Mouse (Mus musculus) liver, postnatal 0 days (tissue): ENCODE data around the gene Rexo2. TPM values are rescaled to one million over a fixed set of nuclear protein-coding genes. Genes with fewer than 3 reads are reported as not detected.
A peak's percentile ranks its signal among the peaks of the same experiment; 100 is the strongest.
"Not testable (repeated sequence)": the region's sequence is repeated elsewhere in the genome, so short reads cannot be mapped to it uniquely, and the experiment has no call there.

Experiments used
- ATAC-seq: fragments of 200-750 bp; cut with Nextera tagmentation; 2 replicates; pipeline ENCODE4 v1.8.0; 2017; ENCODE audit warnings: mild to moderate bottlenecking, moderate library complexity
- DNase-seq: peaks from one replicate; pipeline ENCODE4 v3.0.0-alpha.2; 2016
- H3K27ac ChIP-seq: fragments of 300-500 bp; sonication (generic); 2 replicates; pipeline ENCODE4 v1.5.1; 2014; ENCODE audit warnings: antibody characterized with exemption, moderate library complexity, mild to moderate bottlenecking, low read depth
- H3K27me3 ChIP-seq: fragments of 300-500 bp; sonication (generic); 2 replicates; pipeline ENCODE4 v1.6.1; 2014; ENCODE audit warnings: low read length, control low read depth, mixed read lengths; ENCODE audit not compliant: insufficient read depth
- H3K36me3 ChIP-seq: fragments of 300-500 bp; sonication (generic); replicated peaks from 2 replicates; pipeline ENCODE4 v1.6.1; 2014; ENCODE audit warnings: mild to moderate bottlenecking, control low read depth, low read length, moderate library complexity, mixed read lengths; ENCODE audit not compliant: insufficient read depth
- H3K4me1 ChIP-seq: fragments of 300-500 bp; sonication (generic); 2 replicates; pipeline ENCODE4 v1.6.1; 2014; ENCODE audit warnings: antibody characterized with exemption, mild to moderate bottlenecking, control low read depth; ENCODE audit not compliant: insufficient read depth
- H3K4me2 ChIP-seq: fragments of 300-500 bp; sonication (generic); 2 replicates; pipeline ENCODE4 v1.6.1; 2014; ENCODE audit warnings: low read depth, mild to moderate bottlenecking, low read length, moderate library complexity, mixed read lengths
- H3K4me3 ChIP-seq: fragments of 300-500 bp; sonication (generic); 2 replicates; pipeline ENCODE4 v1.5.1; 2014; ENCODE audit warnings: low read depth, low read length
- H3K9ac ChIP-seq: fragments of 300-500 bp; sonication (generic); replicated peaks from 2 replicates; pipeline ENCODE4 v1.6.1; 2014; ENCODE audit warnings: mild to moderate bottlenecking, moderate library complexity
- H3K9me3 ChIP-seq: fragments of 300-500 bp; sonication (generic); 2 replicates; pipeline ENCODE4 v1.6.1; 2016; ENCODE audit warnings: mild to moderate bottlenecking, control low read depth, low read length, mixed read lengths
- CTCF ChIP-seq: sonication (generic); IDR thresholded peaks from 2 replicates; pipeline ENCODE4 v1.5.1; 2016; ENCODE audit warnings: antibody characterized with exemption, low read depth
- EP300 ChIP-seq: IDR thresholded peaks from 2 replicates; pipeline ENCODE4 v1.6.1; 2016; ENCODE audit warnings: antibody characterized with exemption, low read depth, mild to moderate bottlenecking
- WGBS: fragments of 180-500 bp; shearing (Covaris S2); extraction: QIAGEN DNeasy Blood & Tissue Kit; methylation state at CpG from one replicate; pipeline ENCODE4 v1.1.7; 2014; ENCODE audit not compliant: insufficient replicate concordance; 5-methylcytosine and 5-hydroxymethylcytosine counted together
- polyA plus RNA-seq: library from polyadenylated mRNA; unstranded; fragments of >200 nt; fragmentation: Nextera tagmentation; extraction: Ambion mirVana; gene quantifications from 2 replicates; pipeline ENCODE4 v1.2.1, GENCODE M21; 2015

Rexo2 gene
- polyA plus RNA-seq, result 61.5 and 65.9 TPM in 2 replicates

DNA sequence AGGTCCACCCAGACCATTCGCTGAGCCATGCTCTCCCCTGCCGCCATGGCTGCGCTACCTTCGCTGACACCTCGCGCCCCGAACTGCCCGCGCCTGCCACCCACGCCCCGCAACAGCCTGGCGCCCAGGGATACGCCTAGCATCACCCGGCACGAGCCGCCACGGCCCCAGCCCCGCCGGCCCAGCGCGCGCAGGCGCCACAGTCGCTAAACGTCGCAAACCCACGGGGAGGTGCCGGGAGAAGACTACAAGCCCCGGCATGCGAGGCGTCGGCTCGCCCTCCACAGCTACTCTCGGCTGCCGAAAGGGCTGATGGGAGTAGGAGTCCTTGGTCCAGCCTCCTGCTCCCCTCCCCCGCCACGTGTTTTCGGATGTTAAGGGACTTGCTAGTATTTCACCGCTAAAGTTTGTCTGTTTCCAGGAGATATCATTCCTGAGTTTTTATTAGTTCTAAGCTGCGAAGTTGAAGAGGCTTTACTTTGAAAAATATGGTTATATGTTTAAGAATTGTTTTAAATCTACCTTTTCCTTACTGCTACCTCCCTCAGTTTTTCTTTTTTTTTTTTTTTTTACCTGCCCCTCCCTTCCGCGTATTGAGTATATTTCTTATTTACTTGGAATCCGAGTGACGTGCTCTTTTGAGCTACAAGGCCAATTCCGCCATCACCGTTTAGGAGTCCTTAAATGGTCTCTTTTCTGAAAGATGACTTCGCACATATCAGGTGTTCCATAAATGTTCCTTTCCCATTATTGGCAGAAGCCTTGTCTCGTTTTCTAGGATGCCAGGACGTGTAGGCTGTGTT is at the start of gene Rexo2:
TSS of gene Rexo2 (minus strand) at position 213 of the 803 bp plus-strand sequence.
- H3K4me3 ChIP-seq, result peak within 1 kb of the TSS; percentile 82
- TF ChIP-seq CTCF, result no peak
- peak within 1 kb of the TSS; percentile 82 for H3K9ac ChIP-seq
- peak; percentile 95 for DNase-seq
- no peaks in the 10 kb centered on the region for H3K27me3 ChIP-seq
- H3K4me1 ChIP-seq, result peaks cover 7% of the 10 kb centered on the region; the same call in 1 of the 2 replicates
- H3K27ac ChIP-seq, result peak within 1 kb of the TSS; percentile 58
- H3K36me3 ChIP-seq, result peaks cover 5% of the 10 kb centered on the region; the same call in 1 of the 2 replicates
- 1% methylated on average over 49 of the region's 49 CpGs for WGBS
- peak within 1 kb of the TSS; percentile 95 for H3K4me2 ChIP-seq
- ATAC-seq, result peak; percentile 99
- no peaks in the 10 kb centered on the region for H3K9me3 ChIP-seq

- Histone ChIP-seq H3K4me1 (no peaks in the 10 kb centered on the region), H3K4me2 (no peak overlapping the region), H3K27ac (no peak overlapping the region), H3K9me3 (no peaks in the 10 kb centered on the region), H3K4me3 (no peak overlapping the region), H3K27me3 (no peaks in the 10 kb centered on the region), H3K9ac (no peak overlapping the region), H3K36me3 (no peaks in the 10 kb centered on the region)
- DNase-seq (no peak), ATAC-seq (no peak)
- TF ChIP-seq EP300 (no peak), CTCF (no peak)
- 78% methylated on average over 4 of the region's 4 CpGs for WGBS
Observed at GRCm38 (mm10) chr9:48526520-48526919, 46.1 kb upstream of the Rexo2 start.

DNA sequence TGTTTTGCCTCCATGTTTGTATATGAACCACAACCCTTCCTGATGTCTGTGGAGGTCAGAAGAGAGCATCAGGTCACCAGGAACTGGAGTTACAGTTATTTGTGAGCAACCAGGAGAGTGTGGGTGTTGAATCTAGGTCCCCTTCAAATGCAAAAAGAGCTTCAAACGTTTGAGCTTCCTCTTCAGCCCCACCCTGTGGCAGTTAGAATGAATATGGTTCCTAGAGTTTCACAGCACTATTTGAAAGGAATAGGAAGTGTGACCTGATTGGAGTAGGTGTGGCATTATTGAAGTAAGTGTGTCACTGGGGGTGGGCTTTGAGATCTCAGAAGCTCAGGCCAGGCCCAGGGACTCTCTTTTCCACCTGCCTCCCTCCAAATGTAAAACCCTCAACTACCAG is 45.1 kb upstream of the Rexo2 start:
- Histone ChIP-seq H3K4me2 (no peak overlapping the region), H3K4me1 (no peaks in the 10 kb centered on the region), H3K4me3 (no peak overlapping the region), H3K27me3 (no peaks in the 10 kb centered on the region), H3K9ac (no peak overlapping the region), H3K36me3 (no peaks in the 10 kb centered on the region), H3K9me3 (no peaks in the 10 kb centered on the region), H3K27ac (no peak overlapping the region)
- TF ChIP-seq CTCF, result peak; percentile 13; the same call in 1 of the 2 replicates
- no peak for TF ChIP-seq EP300
- DNase-seq (no peak), ATAC-seq (no peak)
- WGBS, result 2% methylated on average over 1 of the region's 1 CpGs

GRCm38 (mm10) chr9:48520405-48520804 is 40.0 kb upstream of the Rexo2 start:
- no CpG with 5 or more reads among the region's 7 CpGs for WGBS

DNA sequence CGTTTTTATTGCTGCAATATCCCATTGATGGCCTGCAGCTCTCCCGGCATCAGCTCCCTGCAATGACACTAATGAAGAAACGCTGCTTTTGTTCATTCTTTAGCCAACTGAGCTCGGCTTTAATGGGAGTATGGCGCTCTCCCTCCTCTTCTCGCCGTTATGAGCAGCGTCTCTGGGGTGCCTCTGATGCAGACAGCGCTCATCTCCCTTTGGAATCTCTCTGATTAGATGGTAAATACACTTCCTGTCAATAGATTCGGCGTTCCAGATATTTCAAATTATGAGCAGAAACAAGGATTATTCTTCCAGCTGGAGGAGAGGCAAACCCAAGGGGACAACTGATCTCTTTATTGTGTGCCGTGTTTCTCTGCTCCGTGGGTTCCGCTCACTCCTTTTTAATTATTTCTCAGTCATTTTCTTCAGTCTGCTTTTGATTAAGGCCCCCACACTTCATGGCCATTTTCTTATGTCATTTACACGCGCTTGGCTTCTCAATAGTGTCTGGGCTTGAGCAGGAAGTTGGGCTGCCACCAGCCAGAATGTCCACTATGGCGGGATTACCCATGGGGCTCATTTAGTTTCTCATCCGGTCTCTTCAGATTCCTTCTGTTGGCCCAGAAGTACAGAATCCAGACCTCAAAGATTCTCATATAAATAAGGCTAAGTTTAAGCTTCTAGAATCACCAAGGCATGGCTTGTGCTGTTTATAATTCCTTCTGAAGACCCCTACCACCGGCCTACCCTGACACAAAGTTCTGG is 37.1 kb upstream of the Rexo2 start:
- ATAC-seq (no peak), DNase-seq (no peak)
- 78% methylated on average over 19 of the region's 19 CpGs for WGBS
- H3K9ac ChIP-seq, result no peak overlapping the region
- no peaks in the 10 kb centered on the region for H3K27me3 ChIP-seq
- no peaks in the 10 kb centered on the region for H3K36me3 ChIP-seq
- H3K4me3 ChIP-seq, result no peak overlapping the region
- no peak overlapping the region for H3K4me2 ChIP-seq
- no peak overlapping the region for H3K27ac ChIP-seq
- TF ChIP-seq CTCF (no peak), EP300 (no peak)
- no peaks in the 10 kb centered on the region for H3K9me3 ChIP-seq
- no peaks in the 10 kb centered on the region for H3K4me1 ChIP-seq

More at GRCm38 (mm10) chr9:48520405-48520804, 40.0 kb upstream of the Rexo2 start:
- H3K36me3 ChIP-seq, H3K27ac ChIP-seq, H3K4me2 ChIP-seq, ATAC-seq, DNase-seq, H3K27me3 ChIP-seq, H3K4me1 ChIP-seq, H3K9me3 ChIP-seq, H3K4me3 ChIP-seq, H3K9ac ChIP-seq: not testable (repeated sequence)

DNA sequence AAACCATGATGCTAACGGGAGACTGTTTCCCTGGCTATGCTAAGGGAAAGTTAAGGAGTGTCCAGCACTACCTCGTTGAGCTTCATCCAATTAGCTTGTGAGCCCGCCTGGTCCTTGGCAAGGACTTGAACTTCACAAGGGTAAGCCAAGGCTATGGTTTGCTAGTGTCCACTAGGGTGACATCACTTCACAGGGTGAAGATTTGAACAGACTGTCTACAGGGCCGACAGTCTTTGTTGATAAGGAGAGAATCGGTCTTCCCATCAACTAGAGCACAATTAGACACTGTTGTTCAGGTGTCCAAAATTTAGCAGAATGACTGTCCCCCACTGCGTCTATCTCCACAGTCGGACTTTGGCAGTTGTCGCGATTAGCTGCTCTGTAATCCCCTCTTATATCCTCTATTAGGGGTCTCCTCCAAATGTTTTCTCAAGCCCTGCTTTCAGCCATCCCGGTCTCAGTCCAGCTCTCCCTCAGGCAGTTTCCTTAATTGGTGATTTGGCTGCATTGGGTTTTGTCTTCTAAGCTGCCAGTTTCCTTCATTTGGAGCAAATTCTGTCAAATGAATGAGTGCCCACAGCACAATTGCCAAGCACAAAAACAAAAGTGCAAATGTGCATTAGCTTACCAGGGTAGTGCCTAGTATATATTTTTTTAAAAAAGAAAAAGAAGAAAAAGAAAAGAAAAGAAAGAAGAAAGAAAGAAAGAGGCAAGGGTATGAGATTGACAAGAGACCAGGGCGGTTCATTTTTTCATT is 36.4 kb upstream of the Rexo2 start:
- DNase-seq (no peak), ATAC-seq (no peak)
- WGBS, result 82% methylated on average over 11 of the region's 11 CpGs

More for the DNA sequence above, 36.4 kb upstream of the Rexo2 start:
- Histone ChIP-seq H3K4me2 (no peak overlapping the region), H3K4me3 (no peak overlapping the region), H3K4me1 (no peaks in the 10 kb centered on the region), H3K27ac (no peak overlapping the region), H3K9ac (no peak overlapping the region), H3K36me3 (no peaks in the 10 kb centered on the region), H3K27me3 (no peaks in the 10 kb centered on the region), H3K9me3 (no peaks in the 10 kb centered on the region)
- no peak for TF ChIP-seq EP300
- TF ChIP-seq CTCF, result no peak
